In genomic region chr13:103807464-103807863, GRCm38 (mm10) we compare ENCODE assay signal across 15 mouse cellular contexts.
"Had no signal": no experiment of that assay in that cellular context is flagged by ENCODE, and none has a peak within 500 bp of the region (broad histone marks: within the 10 kb centered on the region; RNA-seq: fewer than 3 reads in every experiment).

No protein-coding gene starts in this region.

- H3K36me3 ChIP-seq: liver, embryonic 12.5 days; midbrain, embryonic 13.5 days; stomach, embryonic 15.5 days had no signal

- ATAC-seq: liver, embryonic 12.5 days; midbrain, embryonic 13.5 days had no signal

- H3K4me1 ChIP-seq: stomach, embryonic 15.5 days had no signal

- H3K4me3 ChIP-seq: limb, embryonic 15.5 days; liver, embryonic 12.5 days; megakaryocyte, embryonic 14.5 days; midbrain, embryonic 13.5 days; neural tube, embryonic 12.5 days; stomach, embryonic 15.5 days had no signal

- DNase-seq: kidney, postnatal 25 days; layer of hippocampus, adult 9-11 months; layer of hippocampus, postnatal 36 days; lung, embryonic 14.5 days; lung, postnatal 10 days; lung, postnatal 4 days; right cerebral cortex, postnatal 14 days; thymus, adult 2 months; thymus, postnatal 25 days had no signal

- H3K27ac ChIP-seq: limb, embryonic 15.5 days; liver, embryonic 12.5 days; neural tube, embryonic 12.5 days; stomach, embryonic 15.5 days had no signal

- H3K9me3 ChIP-seq: limb, embryonic 15.5 days; liver, embryonic 12.5 days; midbrain, embryonic 13.5 days; neural tube, embryonic 12.5 days; stomach, embryonic 15.5 days had no signal

- H3K9ac ChIP-seq: limb, embryonic 15.5 days; liver, embryonic 12.5 days; lung, embryonic 14.5 days; midbrain, embryonic 13.5 days; neural tube, embryonic 12.5 days; stomach, embryonic 15.5 days had no signal

- H3K4me2 ChIP-seq: limb, embryonic 15.5 days; liver, embryonic 12.5 days; lung, embryonic 14.5 days; midbrain, embryonic 13.5 days; neural tube, embryonic 12.5 days; stomach, embryonic 15.5 days had no signal

- H3K27me3 ChIP-seq: limb, embryonic 15.5 days; liver, embryonic 12.5 days; megakaryocyte, embryonic 14.5 days; midbrain, embryonic 13.5 days; neural tube, embryonic 12.5 days; stomach, embryonic 15.5 days had no signal
